ENCODE assay signal across 26 mouse cellular contexts in genomic region chr4:77157601-77158000, GRCm38 (mm10).
DNase-seq lines count a peak whose midpoint lies in the region; ATAC-seq lines count a peak whose summit lies in the region.
"Had no signal": no experiment of that assay in that cellular context is flagged by ENCODE, and none has a peak within 500 bp of the region (broad histone marks: within the 10 kb centered on the region; RNA-seq: fewer than 3 reads in every experiment).

No protein-coding gene starts in this region.

- no peaks in the 10 kb centered on the region for H3K36me3 ChIP-seq in kidney, embryonic 14.5 days (ENCODE audit: control insufficient read depth, insufficient read depth, low read length)
- no peaks in the 10 kb centered on the region for H3K36me3 ChIP-seq in hindbrain, embryonic 12.5 days
- H3K36me3 ChIP-seq: embryonic facial prominence, embryonic 12.5 days; embryonic facial prominence, embryonic 15.5 days; heart, embryonic 12.5 days; heart, embryonic 15.5 days; hindbrain, embryonic 10.5 days had no signal

- no peak overlapping the region for H3K9ac ChIP-seq in kidney, embryonic 14.5 days (ENCODE audit: low read depth, low read length)
- H3K9ac ChIP-seq in hindbrain, embryonic 12.5 days: no peak overlapping the region
- H3K9ac ChIP-seq: embryonic facial prominence, embryonic 12.5 days; embryonic facial prominence, embryonic 15.5 days; forebrain, postnatal 0 days; heart, embryonic 12.5 days; heart, embryonic 15.5 days; hindbrain, embryonic 14.5 days had no signal

- H3K9me3 ChIP-seq in kidney, embryonic 14.5 days (ENCODE audit: control insufficient read depth, low read length): no peaks in the 10 kb centered on the region
- no peaks in the 10 kb centered on the region for H3K9me3 ChIP-seq in hindbrain, embryonic 12.5 days (replicated peaks)
- H3K9me3 ChIP-seq: embryonic facial prominence, embryonic 12.5 days; embryonic facial prominence, embryonic 15.5 days; heart, embryonic 12.5 days; heart, embryonic 15.5 days; hindbrain, embryonic 10.5 days had no signal

- WGBS in kidney, embryonic 14.5 days: 92% methylated on average over 3 of the region's 3 CpGs
- WGBS in hindbrain, embryonic 12.5 days: 82% methylated on average over 3 of the region's 3 CpGs

- no peak overlapping the region for H3K4me2 ChIP-seq in kidney, embryonic 14.5 days (replicated peaks; ENCODE audit: low read depth, low read length)
- no peak overlapping the region for H3K4me2 ChIP-seq in hindbrain, embryonic 12.5 days (replicated peaks)
- H3K4me2 ChIP-seq: embryonic facial prominence, embryonic 12.5 days; embryonic facial prominence, embryonic 15.5 days; heart, embryonic 12.5 days; heart, embryonic 15.5 days; hindbrain, embryonic 14.5 days had no signal

- H3K27ac ChIP-seq in kidney, embryonic 14.5 days (ENCODE audit: low read depth, low read length): no peak overlapping the region
- no peak overlapping the region for H3K27ac ChIP-seq in hindbrain, embryonic 12.5 days
- H3K27ac ChIP-seq: embryonic facial prominence, embryonic 12.5 days; embryonic facial prominence, embryonic 15.5 days; gastrocnemius, adult 2 months; heart, embryonic 15.5 days; hindbrain, embryonic 10.5 days; hindbrain, embryonic 14.5 days; hindbrain, postnatal 0 days had no signal

- DNase-seq in kidney, adult 11 months: peak; percentile 18
- peak; percentile 54 for DNase-seq in kidney, adult 9 months
- no peak for DNase-seq in kidney, postnatal 4 days
- DNase-seq in kidney, postnatal 25 days: peak; percentile 42 to 49
- DNase-seq: adrenal gland, adult 8-10 months; adrenal gland, postnatal 25 days; cerebellum, adult 18-20 months; cerebellum, adult 9-11 months; cerebellum, postnatal 25 days; forebrain, postnatal 0 days; gastrocnemius, adult 2 months; gastrocnemius, postnatal 14 days; heart, adult 11 months; heart, postnatal 10 days; heart, postnatal 36 days had no signal

- H3K27me3 ChIP-seq in kidney, embryonic 14.5 days (ENCODE audit: control insufficient read depth, insufficient read depth, low read length): no peaks in the 10 kb centered on the region
- H3K27me3 ChIP-seq in hindbrain, embryonic 12.5 days: no peaks in the 10 kb centered on the region
- H3K27me3 ChIP-seq: embryonic facial prominence, embryonic 12.5 days; embryonic facial prominence, embryonic 15.5 days; heart, embryonic 12.5 days; heart, embryonic 15.5 days had no signal

- H3K4me3 ChIP-seq in kidney, embryonic 14.5 days (ENCODE audit: low read length): no peak overlapping the region
- H3K4me3 ChIP-seq in hindbrain, embryonic 12.5 days: no peak overlapping the region
- H3K4me3 ChIP-seq: embryonic facial prominence, embryonic 12.5 days; embryonic facial prominence, embryonic 15.5 days; gastrocnemius, adult 2 months; heart, embryonic 12.5 days; heart, embryonic 15.5 days; hindbrain, embryonic 10.5 days had no signal

- no peaks in the 10 kb centered on the region for H3K4me1 ChIP-seq in kidney, embryonic 14.5 days (ENCODE audit: control insufficient read depth, insufficient read depth, low read length)
- no peaks in the 10 kb centered on the region for H3K4me1 ChIP-seq in hindbrain, embryonic 12.5 days
- H3K4me1 ChIP-seq: embryonic facial prominence, embryonic 12.5 days; embryonic facial prominence, embryonic 15.5 days; heart, embryonic 12.5 days; heart, embryonic 15.5 days; hindbrain, embryonic 10.5 days had no signal

- no peak for ATAC-seq in kidney, embryonic 14.5 days (ENCODE audit: low FRiP score, low TSS enrichment)
- no peak for ATAC-seq in hindbrain, embryonic 12.5 days (ENCODE audit: low FRiP score)
- ATAC-seq: activated CD4-positive, CD25-positive, alpha-beta regulatory T cell, adult 4 months; forebrain, embryonic 14.5 days; forebrain, postnatal 0 days; hindbrain, postnatal 0 days had no signal

Comparison
In these comparisons a context has a peak if more than half of its experiments do, and no peak if none do; other contexts are left out.
1. DNase-seq: peak in kidney, adult 11 months (single experiment), kidney, adult 9 months (single experiment) and kidney, postnatal 25 days (2 of 2); none in kidney, postnatal 4 days (0 of 2).